Mouse (Mus musculus) embryonic facial prominence, embryonic 14.5 days (tissue): ENCODE results near the gene Rac3. TPM values are rescaled to one million over a fixed set of nuclear protein-coding genes. Genes with fewer than 3 reads are reported as not detected.
A peak's percentile ranks its signal among the peaks of the same experiment; 100 is the strongest.

Experiments used
- ATAC-seq: fragments of 200-750 bp; cut with Nextera tagmentation; 2 replicates; pipeline ENCODE4 v1.8.0; 2017; ENCODE audit warnings: low read depth, moderate number of reproducible peaks, moderate TSS enrichment
- DNase-seq: peaks from one replicate; pipeline ENCODE4 v3.0.0-alpha.2; 2015; ENCODE audit warnings: low spot score
- H3K27ac ChIP-seq: fragments of 300-500 bp; sonication (generic); replicated peaks from 2 replicates; pipeline ENCODE4 v1.5.1; 2014; ENCODE audit warnings: low read depth, mild to moderate bottlenecking, low read length, moderate library complexity
- H3K27me3 ChIP-seq: fragments of 300-500 bp; sonication (generic); replicated peaks from 2 replicates; pipeline ENCODE4 v1.6.1; 2014; ENCODE audit warnings: low read length; ENCODE audit not compliant: control insufficient read depth, insufficient read depth
- H3K36me3 ChIP-seq: fragments of 300-500 bp; sonication (generic); 2 replicates; pipeline ENCODE4 v1.6.1; 2014; ENCODE audit warnings: low read length, mixed read lengths; ENCODE audit not compliant: control insufficient read depth, insufficient read depth
- H3K4me1 ChIP-seq: fragments of 300-500 bp; sonication (generic); 2 replicates; pipeline ENCODE4 v1.6.1; 2014; ENCODE audit warnings: antibody characterized with exemption, low read length; ENCODE audit not compliant: control insufficient read depth, insufficient read depth
- H3K4me2 ChIP-seq: fragments of 300-500 bp; sonication (generic); 2 replicates; pipeline ENCODE4 v1.6.1; 2014; ENCODE audit warnings: low read depth, mild to moderate bottlenecking, low read length, moderate library complexity, mixed read lengths
- H3K4me3 ChIP-seq: fragments of 300-500 bp; sonication (generic); 2 replicates; pipeline ENCODE4 v1.5.1; 2014; ENCODE audit warnings: low read depth, mild to moderate bottlenecking, low read length
- H3K9ac ChIP-seq: fragments of 300-500 bp; sonication (generic); 2 replicates; pipeline ENCODE4 v1.6.1; 2014; ENCODE audit warnings: low read depth, mild to moderate bottlenecking, low read length, moderate library complexity, mixed read lengths
- H3K9me3 ChIP-seq: fragments of 300-500 bp; sonication (generic); 2 replicates; pipeline ENCODE4 v1.6.1; 2016; ENCODE audit warnings: low read length; ENCODE audit not compliant: control insufficient read depth
- WGBS: fragments of 180-500 bp; shearing (Covaris S2); extraction: QIAGEN DNeasy Blood & Tissue Kit; methylation state at CpG from one replicate; pipeline ENCODE4 v1.1.7; 2014; 5-methylcytosine and 5-hydroxymethylcytosine counted together
- polyA plus RNA-seq: library from polyadenylated mRNA; unstranded; fragments of >200 nt; fragmentation: Nextera tagmentation; extraction: Ambion mirVana; gene quantifications from 2 replicates; pipeline ENCODE4 v1.2.1, GENCODE M21; 2014

Rac3 gene
- polyA plus RNA-seq, 1 experiment from 2014 or later, result 16.5 TPM

- 92% methylated on average over 12 of the region's 13 CpGs for WGBS
- Histone ChIP-seq H3K9ac (no peak overlapping the region), H3K4me2 (no peak overlapping the region), H3K27me3 (no peaks in the 10 kb centered on the region), H3K27ac (no peak overlapping the region), H3K4me1 (peaks cover 12% of the 10 kb centered on the region), H3K9me3 (no peaks in the 10 kb centered on the region), H3K4me3 (no peak overlapping the region), H3K36me3 (peaks cover 36% of the 10 kb centered on the region)
- ATAC-seq, result no peak
- no peak for DNase-seq
These were observed 1.4 kb upstream of the Rac3 start for GRCm38 (mm10) chr11:120719841-120720376.

GRCm38 (mm10) chr11:120720450-120720849 is 820 bp upstream of the Rac3 start:
- H3K4me3 ChIP-seq, result peak overlapping the region; percentile 67
- DNase-seq (peak; percentile 91), ATAC-seq (no peak)
- H3K27ac ChIP-seq, result 0 out of 2 replicates have a peak overlapping the region, but pooled peaks have one; percentile 22
- no peaks in the 10 kb centered on the region for H3K27me3 ChIP-seq
- H3K9me3 ChIP-seq, result no peaks in the 10 kb centered on the region
- H3K9ac ChIP-seq, result peak overlapping the region; percentile 77
- peaks cover 12% of the 10 kb centered on the region for H3K4me1 ChIP-seq
- H3K36me3 ChIP-seq, result peaks cover 41% of the 10 kb centered on the region
- WGBS, result 9% methylated on average over 16 of the region's 17 CpGs
- H3K4me2 ChIP-seq, result peak overlapping the region; percentile 99

GRCm38 (mm10) chr11:120722067-120722630 is 879 bp downstream of the Rac3 start:
- H3K27ac ChIP-seq, result no peak overlapping the region

DNA sequence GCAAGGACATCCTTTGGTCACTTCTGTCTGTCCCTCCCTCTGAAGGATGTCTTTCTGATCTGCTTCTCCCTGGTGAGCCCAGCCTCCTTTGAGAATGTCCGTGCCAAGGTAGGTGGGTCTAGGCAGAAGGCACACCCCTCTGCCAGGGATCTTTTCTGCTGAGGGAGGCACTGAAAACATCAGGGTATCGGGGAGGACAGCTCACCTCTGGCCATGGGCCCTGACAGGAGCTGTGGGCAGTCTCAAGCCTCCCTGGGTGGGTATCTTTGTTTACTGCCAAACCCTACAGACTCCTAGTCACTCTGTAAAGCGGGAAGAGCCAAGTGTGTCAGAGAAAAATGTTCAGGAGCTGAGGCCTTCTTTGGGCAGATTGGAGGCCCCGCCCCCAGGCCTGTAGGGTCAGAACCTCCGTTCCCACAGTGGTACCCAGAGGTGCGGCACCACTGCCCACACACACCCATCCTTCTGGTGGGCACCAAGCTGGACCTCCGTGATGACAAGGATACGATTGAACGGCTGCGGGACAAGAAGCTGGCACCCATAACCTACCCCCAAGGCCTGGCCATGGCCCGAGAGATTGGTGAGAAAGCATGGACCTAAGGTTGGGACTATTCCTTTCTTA is 1.6 kb downstream of the Rac3 start:
- Histone ChIP-seq H3K9ac (peak overlapping the region; percentile 17; the same call in 1 of the 2 replicates), H3K36me3 (peaks cover 25% of the 10 kb centered on the region), H3K9me3 (no peaks in the 10 kb centered on the region), H3K4me2 (no peak overlapping the region), H3K27ac (no peak overlapping the region), H3K4me1 (peaks cover 19% of the 10 kb centered on the region), H3K27me3 (no peaks in the 10 kb centered on the region), H3K4me3 (no peak overlapping the region)
- ATAC-seq, result no peak
- no peak for DNase-seq
- WGBS, result 80% methylated on average over 11 of the region's 11 CpGs

More at GRCm38 (mm10) chr11:120722067-120722630, 879 bp downstream of the Rac3 start:
- no peaks in the 10 kb centered on the region for H3K27me3 ChIP-seq
- peak overlapping the region; percentile 77 for H3K9ac ChIP-seq
- H3K9me3 ChIP-seq, result no peaks in the 10 kb centered on the region
- DNase-seq (no peak), ATAC-seq (no peak; the same call in 1 of the 2 replicates)
- peak overlapping the region; percentile 99 for H3K4me2 ChIP-seq
- H3K36me3 ChIP-seq, result peaks cover 32% of the 10 kb centered on the region
- H3K4me3 ChIP-seq, result peak overlapping the region; percentile 67
- H3K4me1 ChIP-seq, result peaks cover 19% of the 10 kb centered on the region
- WGBS, result 20% methylated on average over 19 of the region's 21 CpGs

GRCm38 (mm10) chr11:120723509-120723908 is 2.2 kb downstream of the Rac3 start:
- no peaks in the 10 kb centered on the region for H3K9me3 ChIP-seq
- ATAC-seq (no peak), DNase-seq (no peak)
- 90% methylated on average over 6 of the region's 7 CpGs for WGBS
- no peak overlapping the region for H3K4me2 ChIP-seq
- no peaks in the 10 kb centered on the region for H3K27me3 ChIP-seq
- H3K4me1 ChIP-seq, result peaks cover 19% of the 10 kb centered on the region
- H3K4me3 ChIP-seq, result no peak overlapping the region
- peaks cover 19% of the 10 kb centered on the region; the same call in 1 of the 2 replicates for H3K36me3 ChIP-seq
- H3K27ac ChIP-seq, result no peak overlapping the region
- no peak overlapping the region for H3K9ac ChIP-seq

DNA sequence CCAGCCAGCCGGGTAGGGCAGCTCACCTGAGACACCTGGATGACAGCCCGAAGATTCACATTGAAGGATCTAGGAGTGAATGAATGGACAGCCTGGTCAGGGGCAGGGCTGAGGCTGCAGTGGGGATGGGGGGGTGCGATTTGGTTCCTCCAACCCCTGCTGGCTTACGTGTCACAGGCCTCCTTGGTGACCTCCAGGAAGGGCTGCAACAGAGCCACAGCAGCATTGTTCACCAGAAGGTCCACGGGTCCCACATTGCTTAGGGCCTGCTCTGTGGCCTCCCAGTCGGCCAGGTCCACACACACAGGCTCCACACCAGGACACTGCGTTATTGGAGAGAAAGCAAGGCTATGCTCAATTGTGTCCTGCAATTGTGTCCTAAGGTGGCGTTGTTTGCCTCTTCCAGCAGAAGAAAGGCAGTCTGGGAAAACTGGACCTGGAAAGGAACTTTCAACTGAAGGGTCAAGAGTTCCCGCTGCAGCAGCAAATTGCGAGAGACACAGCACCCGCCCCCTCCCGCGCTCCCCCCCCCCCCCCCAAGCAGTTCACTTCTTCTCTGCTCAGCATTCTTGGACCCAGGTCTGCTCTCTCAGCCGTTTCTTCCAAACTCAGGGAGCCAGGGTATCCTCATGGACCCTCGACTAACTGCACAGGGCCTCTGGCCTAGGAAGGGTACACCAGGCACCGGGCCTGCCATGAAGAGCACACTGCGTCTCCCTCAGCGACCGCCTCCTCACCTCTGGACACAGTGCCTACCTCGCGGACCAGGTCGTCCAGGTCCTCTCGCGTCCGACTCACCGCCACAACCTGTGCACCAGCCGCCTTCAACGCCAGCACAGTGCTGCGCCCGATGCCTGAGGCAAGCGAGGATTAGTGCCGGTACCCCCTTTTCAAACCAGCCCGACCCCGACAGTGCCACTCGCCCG is 5.2 kb downstream of the Rac3 start:
- H3K9me3 ChIP-seq, result no peaks in the 10 kb centered on the region
- WGBS, result 18% methylated on average over 31 of the region's 36 CpGs
- peak overlapping the region; percentile 66 for H3K9ac ChIP-seq
- no peak overlapping the region for H3K27ac ChIP-seq
- H3K4me1 ChIP-seq, result peaks cover 15% of the 10 kb centered on the region
- no peak for DNase-seq
- ATAC-seq, result peak; percentile 39
- H3K36me3 ChIP-seq, result 0 out of 2 replicates have a peak, but pooled peaks cover 5% of the 10 kb centered on the region
- H3K4me2 ChIP-seq, result peak overlapping the region; percentile 95
- H3K4me3 ChIP-seq, result peak overlapping the region; percentile 62
- H3K27me3 ChIP-seq, result no peaks in the 10 kb centered on the region

DNA sequence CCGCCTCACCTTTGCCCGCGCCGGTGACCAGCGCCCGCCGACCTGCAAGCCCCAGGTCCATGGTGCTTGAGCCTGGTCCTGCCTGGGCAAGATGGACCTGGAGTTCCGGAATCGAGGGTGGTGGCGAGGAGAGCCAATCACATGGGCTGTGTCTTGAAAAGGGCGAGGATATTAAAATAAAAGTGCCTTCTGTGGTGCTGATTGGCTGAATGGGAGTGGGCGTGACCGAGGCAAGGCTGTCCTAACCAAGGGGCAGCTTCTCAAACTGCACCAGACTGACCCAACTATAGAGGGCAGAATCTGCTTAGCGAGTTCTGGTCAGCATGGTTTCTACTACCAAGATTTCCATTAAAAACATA is 5.9 kb downstream of the Rac3 start, which contains the start of gene Dcxr:
TSS of gene Dcxr (minus strand) at position 113 of the 359 bp plus-strand sequence.
- H3K36me3 ChIP-seq, result 0 out of 2 replicates have a peak, but pooled peaks cover 5% of the 10 kb centered on the region
- ATAC-seq, result peak; percentile 89
- H3K9ac ChIP-seq, result peak within 1 kb of the TSS; percentile 66
- 1% methylated on average over 14 of the region's 14 CpGs for WGBS
- peak; percentile 93 for DNase-seq
- H3K4me3 ChIP-seq, result peak within 1 kb of the TSS; percentile 62
- H3K4me2 ChIP-seq, result peak within 1 kb of the TSS; percentile 95
- no peaks in the 10 kb centered on the region for H3K9me3 ChIP-seq
- peaks cover 12% of the 10 kb centered on the region; the same call in 1 of the 2 replicates for H3K4me1 ChIP-seq
- H3K27ac ChIP-seq, result no peak within 1 kb of the TSS
- no peaks in the 10 kb centered on the region for H3K27me3 ChIP-seq

DNA sequence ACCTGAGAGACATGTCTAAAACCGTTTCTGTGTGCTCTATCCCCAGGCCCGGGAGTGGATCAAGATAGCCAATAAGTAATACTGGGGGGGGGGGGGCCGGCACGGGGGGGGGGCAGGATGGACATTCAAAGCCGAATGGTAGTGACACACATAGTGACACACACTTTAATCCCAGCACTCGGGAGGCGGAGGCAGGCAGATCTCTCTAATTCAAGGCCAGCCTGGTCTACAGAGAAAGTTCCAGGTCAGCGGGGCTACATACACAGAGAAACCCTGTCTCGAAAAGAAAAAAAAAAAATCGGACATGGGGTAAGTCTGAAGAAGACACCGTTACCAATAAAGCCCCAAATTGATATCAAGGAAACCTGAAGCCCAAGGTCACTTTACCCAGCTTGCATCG is 6.3 kb downstream of the Rac3 start:
- Histone ChIP-seq H3K4me3 (no peak overlapping the region), H3K9me3 (no peaks in the 10 kb centered on the region), H3K27ac (no peak overlapping the region), H3K27me3 (no peaks in the 10 kb centered on the region), H3K4me2 (peak overlapping the region; percentile 95), H3K9ac (no peak overlapping the region), H3K4me1 (peaks cover 13% of the 10 kb centered on the region; the same call in 1 of the 2 replicates), H3K36me3 (0 out of 2 replicates have a peak, but pooled peaks cover 5% of the 10 kb centered on the region)
- no peak for DNase-seq
- no peak for ATAC-seq
- WGBS, result 72% methylated on average over 10 of the region's 12 CpGs
